Mouse (Mus musculus): ENCODE results near the gene Tnfrsf8.

- TF ChIP-seq CTCF (IDR thresholded peaks at IDR 0.05; ENCODE audit: control insufficient read depth, insufficient read depth, low read length), result no peak
- no peak for TF ChIP-seq POLR2A (IDR thresholded peaks at IDR 0.05; ENCODE audit: borderline replicate concordance, control insufficient read depth, low read depth, low read length)
Observed at GRCm38 (mm10) chr4:145356234-145356633, 41.3 kb upstream of the Tnfrsf8 start.
